13 mouse cellular contexts compared by ENCODE assay signal in genomic region chr19:8726609-8727390, GRCm38 (mm10). TPM values are rescaled to one million over a fixed set of nuclear protein-coding genes. Genes with fewer than 3 reads are reported as not detected.
A peak's percentile ranks its signal among the peaks of the same experiment; 100 is the strongest.
DNase-seq lines count a peak whose midpoint lies in the region; ATAC-seq and TF ChIP-seq lines count a peak whose summit lies in the region.
"Had no signal": no experiment of that assay in that cellular context is flagged by ENCODE, and none has a peak within 500 bp of the region (broad histone marks: within the 10 kb centered on the region; RNA-seq: fewer than 3 reads in every experiment).

No protein-coding gene starts in this region.

- H3ac ChIP-seq in C2C12 (ENCODE audit: control insufficient read depth, insufficient read length, low read depth): no peak overlapping the region

- H3K79me2 ChIP-seq in C2C12 (ENCODE audit: control insufficient read depth, insufficient read depth): peaks cover 48% of the 10 kb centered on the region

- H3K4me2 ChIP-seq in kidney, embryonic 15.5 days: peak overlapping the region; percentile 70; the same call in 1 of the 2 replicates

- 21% methylated on average over 3 of the region's 3 CpGs for WGBS in kidney, embryonic 15.5 days
- WGBS in limb, embryonic 10.5 days: 10% methylated on average over 3 of the region's 3 CpGs

- no peak for ATAC-seq in kidney, embryonic 15.5 days (replicated peaks; ENCODE audit: low FRiP score)
- no peak for ATAC-seq in G1E (ENCODE audit: extremely low read depth, insufficient number of reproducible peaks, low FRiP score, poor library complexity, severe bottlenecking)
- ATAC-seq: activated CD4-positive, CD25-positive, alpha-beta regulatory T cell, adult 4 months had no signal

- TF ChIP-seq CTCF in C2C12 (IDR thresholded peaks at IDR 0.05; ENCODE audit: control insufficient read depth, insufficient read depth, insufficient read length) (no peak), G1E (IDR thresholded peaks at IDR 0.05; ENCODE audit: low read depth, low read length) (no peak)

- H3K9me3 ChIP-seq in kidney, embryonic 15.5 days (replicated peaks): no peaks in the 10 kb centered on the region
- no peaks in the 10 kb centered on the region for H3K9me3 ChIP-seq in G1E (replicated peaks)
- H3K9me3 ChIP-seq in limb, embryonic 10.5 days (replicated peaks): no peaks in the 10 kb centered on the region

- no peaks in the 10 kb centered on the region for H3K27me3 ChIP-seq in kidney, embryonic 15.5 days
- no peaks in the 10 kb centered on the region for H3K27me3 ChIP-seq in C2C12 (ENCODE audit: control insufficient read depth, insufficient read depth, insufficient read length)
- no peaks in the 10 kb centered on the region for H3K27me3 ChIP-seq in G1E (ENCODE audit: insufficient read depth, low read length)
- H3K27me3 ChIP-seq in limb, embryonic 10.5 days (ENCODE audit: low read depth, poor library complexity, severe bottlenecking): no peaks in the 10 kb centered on the region

- H3K79me3 ChIP-seq in C2C12 (ENCODE audit: low read depth): peaks cover 35% of the 10 kb centered on the region

- no peak overlapping the region for H3K4me3 ChIP-seq in kidney, embryonic 15.5 days (replicated peaks)
- H3K4me3 ChIP-seq in C2C12 (ENCODE audit: insufficient read depth, poor library complexity, severe bottlenecking): no peak overlapping the region
- H3K4me3 ChIP-seq in G1E (ENCODE audit: low read depth, low read length): peak overlapping the region; percentile 25; the same call in 1 of the 2 replicates
- peak overlapping the region; percentile 68; the same call in 1 of the 2 replicates for H3K4me3 ChIP-seq in limb, embryonic 10.5 days

- H3K4me1 ChIP-seq in kidney, embryonic 15.5 days: peaks cover 30% of the 10 kb centered on the region
- peaks cover 17% of the 10 kb centered on the region for H3K4me1 ChIP-seq in G1E (ENCODE audit: insufficient read depth, low read depth, low read length)
- H3K4me1 ChIP-seq in limb, embryonic 10.5 days: peaks cover 14% of the 10 kb centered on the region

- no peak overlapping the region; the same call in 1 of the 2 replicates for H3K27ac ChIP-seq in kidney, embryonic 15.5 days
- no peak overlapping the region for H3K27ac ChIP-seq in limb, embryonic 10.5 days

- peaks cover 31% of the 10 kb centered on the region for H3K36me3 ChIP-seq in kidney, embryonic 15.5 days
- H3K36me3 ChIP-seq in C2C12 (ENCODE audit: control insufficient read depth, insufficient read depth): peaks cover 32% of the 10 kb centered on the region
- H3K36me3 ChIP-seq in G1E (replicated peaks): peaks cover 36% of the 10 kb centered on the region
- peaks cover 28% of the 10 kb centered on the region for H3K36me3 ChIP-seq in limb, embryonic 10.5 days

- no peak overlapping the region for H3K9ac ChIP-seq in kidney, embryonic 15.5 days

- DNase-seq in kidney, adult 11 months: no peak
- no peak for DNase-seq in G1E (ENCODE audit: low spot score)
- no peak for DNase-seq in limb, embryonic 10.5 days (ENCODE audit: low spot score)
- no peak for DNase-seq in gastrocnemius, adult 18-20 months (ENCODE audit: low spot score)
- DNase-seq in ovary, postnatal 36 days (ENCODE audit: low spot score): no peak
- DNase-seq: cerebellum, postnatal 36 days; kidney, postnatal 25 days; lung, adult 2 months; right cerebral cortex, postnatal 14 days had no signal

TF ChIP-seq in C2C12, 6 proteins besides CTCF, POLR2A, EP300 and RAD21:
- TF ChIP-seq FOSL1 (IDR thresholded peaks at IDR 0.05; ENCODE audit: insufficient read depth, low read length, poor library complexity, severe bottlenecking) (no peak), CEBPB (IDR thresholded peaks at IDR 0.05; ENCODE audit: low read depth) (no peak), MYOG (IDR thresholded peaks at IDR 0.05; ENCODE audit: control insufficient read depth, extremely low read depth, insufficient read length) (no peak), MAX (IDR thresholded peaks at IDR 0.05) (peak; percentile 3)

RNA-seq across cellular contexts. Expression of gene Slc3a2, which starts 3.6 kb away (rescaled TPM):
- 115 and 123 TPM in 2 replicates for polyA plus RNA-seq in kidney, embryonic 15.5 days (2015; fragmentation: Nextera tagmentation; extraction: Ambion mirVana)
- polyA plus RNA-seq in C2C12 (2012; fragmentation: generic; extraction: Trizol) (207 TPM), G1E (2012) (232 and 240 TPM in 2 replicates)
- total RNA-seq in G1E (2014; fragmentation: Nextera tagmentation) (288 and 317 TPM in 2 replicates), G1E (2017) (217 and 282 TPM in 2 replicates)
- polyA plus RNA-seq in limb, embryonic 10.5 days (2016; fragmentation: Nextera tagmentation; extraction: Ambion mirVana): 119 and 128 TPM in 2 replicates
- total RNA-seq in gastrocnemius, adult 18-20 months (2021): 10 to 100 TPM; 30.2 to 37.3 TPM

RNA-seq across cellular contexts. Expression of gene Wdr74, which starts 8.8 kb away (rescaled TPM):
- 90.1 and 94.2 TPM in 2 replicates for polyA plus RNA-seq in kidney, embryonic 15.5 days (2015; fragmentation: Nextera tagmentation; extraction: Ambion mirVana)
- polyA plus RNA-seq in C2C12 (2012; fragmentation: generic; extraction: Trizol) (116 TPM), G1E (2012) (37.8 and 46.5 TPM in 2 replicates)
- total RNA-seq in G1E (2014; fragmentation: Nextera tagmentation) (124 and 180 TPM in 2 replicates), G1E (2017) (75.0 and 135 TPM in 2 replicates)
- 121 and 145 TPM in 2 replicates for polyA plus RNA-seq in limb, embryonic 10.5 days (2016; fragmentation: Nextera tagmentation; extraction: Ambion mirVana)
- 10 to 100 TPM; 16.4 to 16.9 TPM for total RNA-seq in gastrocnemius, adult 18-20 months (2021)

RNA-seq across cellular contexts. Expression of gene 1700092M07Rik, which starts 13.7 kb away (rescaled TPM):
- polyA plus RNA-seq in kidney, embryonic 15.5 days (2015; fragmentation: Nextera tagmentation; extraction: Ambion mirVana): 2.0 and 2.6 TPM in 2 replicates
- polyA plus RNA-seq in C2C12 (2012; fragmentation: generic; extraction: Trizol) (1.7 TPM), G1E (2012) (0.81 and 0.99 TPM in 2 replicates)
- total RNA-seq in G1E (2014; fragmentation: Nextera tagmentation) (2.5 and 5.3 TPM in 2 replicates), G1E (2017) (3.3 and 4.5 TPM in 2 replicates)
- polyA plus RNA-seq in limb, embryonic 10.5 days (2016; fragmentation: Nextera tagmentation; extraction: Ambion mirVana): 2.8 and 3.1 TPM in 2 replicates
- total RNA-seq in gastrocnemius, adult 18-20 months (2021): 1 to 10 TPM in 1 of 2 experiments, not detected in 1; 1.0 TPM
- total RNA-seq: heart, postnatal 25 days had no signal
- polyA plus RNA-seq: activated CD4-positive, CD25-positive, alpha-beta regulatory T cell, adult 4 months; lung, adult 2 months had no signal

RNA-seq across cellular contexts. Expression of gene Stx5a, which starts 14.4 kb away (rescaled TPM):
- 132 and 145 TPM in 2 replicates for polyA plus RNA-seq in kidney, embryonic 15.5 days (2015; fragmentation: Nextera tagmentation; extraction: Ambion mirVana)
- polyA plus RNA-seq in C2C12 (2012; fragmentation: generic; extraction: Trizol): 32.9 TPM
- total RNA-seq in G1E (2014; fragmentation: Nextera tagmentation): 61.1 and 84.0 TPM in 2 replicates
- total RNA-seq in G1E (2017): 62.8 and 73.2 TPM in 2 replicates
- polyA plus RNA-seq in G1E (2012): 12.9 and 13.2 TPM in 2 replicates
- polyA plus RNA-seq in limb, embryonic 10.5 days (2016; fragmentation: Nextera tagmentation; extraction: Ambion mirVana): 99.3 and 134 TPM in 2 replicates
- total RNA-seq in gastrocnemius, adult 18-20 months (2021): 10 to 100 TPM; 16.0 to 16.6 TPM

RNA-seq across cellular contexts. Expression of gene Nxf1, which starts 30.1 kb away (rescaled TPM):
- 183 and 189 TPM in 2 replicates for polyA plus RNA-seq in kidney, embryonic 15.5 days (2015; fragmentation: Nextera tagmentation; extraction: Ambion mirVana)
- polyA plus RNA-seq in C2C12 (2012; fragmentation: generic; extraction: Trizol) (78.5 TPM), G1E (2012) (35.9 and 39.7 TPM in 2 replicates)
- total RNA-seq in G1E (2014; fragmentation: Nextera tagmentation) (445 and 456 TPM in 2 replicates), G1E (2017) (175 and 184 TPM in 2 replicates)
- 257 and 273 TPM in 2 replicates for polyA plus RNA-seq in limb, embryonic 10.5 days (2016; fragmentation: Nextera tagmentation; extraction: Ambion mirVana)
- total RNA-seq in gastrocnemius, adult 18-20 months (2021): 10 to 100 TPM; 27.5 to 31.3 TPM

Comparison
In these comparisons a context has a peak if more than half of its experiments do, and no peak if none do; other contexts are left out.
1. H3K4me3 ChIP-seq: peak in G1E (single experiment) and limb, embryonic 10.5 days (single experiment); none in kidney, embryonic 15.5 days (single experiment) and C2C12 (single experiment).